9 mouse cellular contexts compared by ENCODE assay signal in genomic region chr19:44741764-44742127, GRCm38 (mm10). TPM values are rescaled to one million over a fixed set of nuclear protein-coding genes. Genes with fewer than 3 reads are reported as not detected.
A peak's percentile ranks its signal among the peaks of the same experiment; 100 is the strongest.
DNase-seq lines count a peak whose midpoint lies in the region; ATAC-seq and TF ChIP-seq lines count a peak whose summit lies in the region.
"Had no signal": no experiment of that assay in that cellular context is flagged by ENCODE, and none has a peak within 500 bp of the region (broad histone marks: within the 10 kb centered on the region; RNA-seq: fewer than 3 reads in every experiment).

No protein-coding gene starts in this region.

- no peaks in the 10 kb centered on the region for H3K36me3 ChIP-seq in heart, embryonic 10.5 days
- no peaks in the 10 kb centered on the region for H3K36me3 ChIP-seq in hindbrain, embryonic 13.5 days
- H3K36me3 ChIP-seq in midbrain, embryonic 11.5 days (ENCODE audit: control insufficient read depth, insufficient read depth, low read length): no peaks in the 10 kb centered on the region

- no peak for DNase-seq in heart, embryonic 10.5 days (ENCODE audit: low spot score)
- no peak for DNase-seq in heart, postnatal 25 days (ENCODE audit: low spot score)
- no peak for DNase-seq in Patski (ENCODE audit: low read depth, low spot score)
- DNase-seq in midbrain, embryonic 11.5 days (ENCODE audit: low spot score, missing footprints): no peak
- DNase-seq in layer of hippocampus, adult 2 months (ENCODE audit: low spot score in 2 of 2): no peak
- no peak for DNase-seq in cerebellum, adult 11-12 months
- DNase-seq in left cerebral cortex, postnatal 25 days (ENCODE audit: low spot score in 2 of 2): no peak

- peak; percentile 3 for ATAC-seq in Patski
- ATAC-seq in hindbrain, embryonic 13.5 days (ENCODE audit: low FRiP score): no peak
- no peak for ATAC-seq in midbrain, embryonic 11.5 days (ENCODE audit: low FRiP score)

- CTCF ChIA-PET in Patski (lab: Charles Lee): no interaction called here

- intact Hi-C loops in heart, postnatal 25 days (cut with DNase I): no loop called here
- intact Hi-C loops in left cerebral cortex, postnatal 25 days (cut with DNase I): no loop called here

- peaks cover 100% of the 10 kb centered on the region for H3K27me3 ChIP-seq in heart, embryonic 10.5 days (ENCODE audit: insufficient read depth, poor library complexity, severe bottlenecking)
- H3K27me3 ChIP-seq in Patski: no peaks in the 10 kb centered on the region
- H3K27me3 ChIP-seq in hindbrain, embryonic 13.5 days: peaks cover 100% of the 10 kb centered on the region
- H3K27me3 ChIP-seq in midbrain, embryonic 11.5 days (ENCODE audit: control insufficient read depth, insufficient read depth, low read length): peaks cover 97% of the 10 kb centered on the region

- no peaks in the 10 kb centered on the region for H3K9me3 ChIP-seq in heart, embryonic 10.5 days
- H3K9me3 ChIP-seq in hindbrain, embryonic 13.5 days: no peaks in the 10 kb centered on the region
- 0 out of 2 replicates have a peak, but pooled peaks cover 3% of the 10 kb centered on the region for H3K9me3 ChIP-seq in midbrain, embryonic 11.5 days (ENCODE audit: control insufficient read depth, low read length)

- H3K4me1 ChIP-seq in heart, embryonic 10.5 days: peaks cover 30% of the 10 kb centered on the region
- peaks cover 33% of the 10 kb centered on the region for H3K4me1 ChIP-seq in hindbrain, embryonic 13.5 days (replicated peaks)
- peaks cover 12% of the 10 kb centered on the region for H3K4me1 ChIP-seq in midbrain, embryonic 11.5 days (ENCODE audit: control insufficient read depth, insufficient read depth, low read length)

- H3K27ac ChIP-seq in heart, embryonic 10.5 days: no peak overlapping the region
- peak overlapping the region; percentile 71 for H3K27ac ChIP-seq in hindbrain, embryonic 13.5 days
- no peak overlapping the region for H3K27ac ChIP-seq in midbrain, embryonic 11.5 days (ENCODE audit: low read depth, low read length)
- H3K27ac ChIP-seq in layer of hippocampus, adult 2 months: no peak overlapping the region

- WGBS in heart, embryonic 10.5 days: 0% methylated on average over 13 of the region's 13 CpGs
- 0% methylated on average over 13 of the region's 13 CpGs for WGBS in hindbrain, embryonic 13.5 days
- WGBS in midbrain, embryonic 11.5 days: under 1% methylated on average over 13 of the region's 13 CpGs

- TF ChIP-seq CTCF in Patski (IDR thresholded peaks at IDR 0.05): no peak
- no peak for TF ChIP-seq CTCF in layer of hippocampus, adult 2 months (conservative IDR thresholded peaks at IDR 0.05)

- H3K4me3 ChIP-seq in heart, embryonic 10.5 days: peak overlapping the region; percentile 47
- H3K4me3 ChIP-seq in hindbrain, embryonic 13.5 days: peak overlapping the region; percentile 23
- H3K4me3 ChIP-seq in midbrain, embryonic 11.5 days (ENCODE audit: low read depth, low read length): peak overlapping the region; percentile 11; the same call in 1 of the 2 replicates
- no peak overlapping the region for H3K4me3 ChIP-seq in layer of hippocampus, adult 2 months

- H3K4me2 ChIP-seq in hindbrain, embryonic 13.5 days: peak overlapping the region; percentile 50
- H3K4me2 ChIP-seq in midbrain, embryonic 11.5 days: peak overlapping the region; percentile 28

- POLR2A ChIA-PET in Patski (lab: Charles Lee): interaction anchor here (2.3 to 3.9 kb wide), 3 partner anchors 8 to 17 kb away, joined by 11 to 35 read pairs (median 14); partner anchors contain the start of gene Pax2

- in situ Hi-C loops in Patski (cut with MboI; ENCODE audit: low pct_unique_long_range_greater_than_20kb): loop anchor here (5.0 kb wide), 1 partner anchor 89 kb away; no protein-coding TSS in a partner anchor

- peak overlapping the region; percentile 60 for H3K9ac ChIP-seq in hindbrain, embryonic 13.5 days
- H3K9ac ChIP-seq in midbrain, embryonic 11.5 days (ENCODE audit: low read length): peak overlapping the region; percentile 18; the same call in 1 of the 2 replicates

RNA-seq across cellular contexts. Expression of gene Pax2, which starts 14.1 kb away (rescaled TPM):
- polyA plus RNA-seq in heart, embryonic 10.5 days (2016; fragmentation: Nextera tagmentation; extraction: Ambion mirVana): 0.20 TPM in 1 of 2 replicates, not detected in the other
- total RNA-seq in heart, postnatal 25 days (2021): not detected
- polyA plus RNA-seq in Patski (2021): 198 TPM
- 17.1 and 17.2 TPM in 2 replicates for polyA plus RNA-seq in hindbrain, embryonic 13.5 days (2015; fragmentation: Nextera tagmentation; extraction: Ambion mirVana)
- 0.34 and 0.57 TPM in 2 replicates for polyA plus RNA-seq in midbrain, embryonic 11.5 days (2014; fragmentation: Nextera tagmentation; extraction: Ambion mirVana)
- total RNA-seq in layer of hippocampus, adult 2 months (2021): under 1 TPM; 0.25 to 0.31 TPM
- total RNA-seq in left cerebral cortex, postnatal 25 days (2021): under 1 TPM; 0.11 to 0.16 TPM
- total RNA-seq: hematopoietic stem cell, adult 5-6 weeks had no signal

Comparison
In these comparisons a context has a peak if more than half of its experiments do, and no peak if none do; other contexts are left out.
1. RNA of gene Pax2, which starts 14.1 kb away (polyA plus RNA-seq): 198 TPM in Patski (single experiment) and 17.1 to 17.2 TPM in hindbrain, embryonic 13.5 days; 0.34 to 0.57 TPM in midbrain, embryonic 11.5 days and 0.20 TPM in heart, embryonic 10.5 days; every median in the first group is over 10 times any median in the second.